Comparison of ENCODE assay signal across 28 mouse cellular contexts in the genomic region with DNA sequence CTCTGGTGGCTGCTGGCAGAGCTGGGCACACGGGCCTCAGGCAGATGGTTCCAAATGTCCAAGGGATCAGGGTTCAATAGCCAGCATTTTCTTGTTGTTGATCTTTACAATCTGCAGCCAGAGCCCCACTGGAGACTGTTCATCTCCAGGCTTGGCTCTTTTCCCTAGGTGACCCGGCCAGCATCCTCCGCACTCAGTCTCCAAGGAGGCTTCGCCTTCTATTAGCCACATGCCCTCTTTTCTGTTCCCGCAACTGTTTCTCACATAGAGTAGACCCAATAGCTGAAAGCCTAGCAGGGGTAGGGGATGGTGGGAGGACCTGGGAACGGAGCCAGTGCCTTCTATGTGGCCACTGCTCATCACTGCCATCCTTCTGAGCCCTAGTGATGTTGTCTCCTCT. TPM values are rescaled to one million over a fixed set of nuclear protein-coding genes. Genes with fewer than 3 reads are reported as not detected.
DNase-seq lines count a peak whose midpoint lies in the region; ATAC-seq and TF ChIP-seq lines count a peak whose summit lies in the region.
"Had no signal": no experiment of that assay in that cellular context is flagged by ENCODE, and none has a peak within 500 bp of the region (broad histone marks: within the 10 kb centered on the region; RNA-seq: fewer than 3 reads in every experiment).

No protein-coding gene starts in this region.

- peak; percentile 44 to 47 for DNase-seq in cerebellum, adult 18-20 months
- no peak for DNase-seq in cerebellum, postnatal 36 days
- peak; percentile 14 for DNase-seq in hindbrain, postnatal 0 days (ENCODE audit: low spot score)
- no peak for DNase-seq in neural tube, embryonic 11.5 days (ENCODE audit: low spot score)
- DNase-seq in neural tube, embryonic 10.5 days (ENCODE audit: extremely low spot score, low spot score) = no peak
- DNase-seq: adrenal gland, postnatal 10 days; adrenal gland, postnatal 36 days; B cell, adult 2 months; gastrocnemius, postnatal 10 days; gastrocnemius, postnatal 36 days; heart, adult 2 months; heart, postnatal 14 days; heart, postnatal 4 days; kidney, adult 11 months had no signal

- no peaks in the 10 kb centered on the region for H3K9me3 ChIP-seq in hindbrain, postnatal 0 days (ENCODE audit: low read length)
- H3K9me3 ChIP-seq in hindbrain, embryonic 16.5 days (ENCODE audit: control insufficient read depth, low read length) = no peaks in the 10 kb centered on the region
- H3K9me3 ChIP-seq in neural tube, embryonic 11.5 days (ENCODE audit: control insufficient read depth, low read length) = no peaks in the 10 kb centered on the region
- H3K9me3 ChIP-seq: forebrain, embryonic 10.5 days; forebrain, embryonic 13.5 days; G1E; heart, embryonic 10.5 days; heart, embryonic 13.5 days; intestine, embryonic 15.5 days had no signal

- WGBS in hindbrain, postnatal 0 days = 49% methylated on average over 6 of the region's 6 CpGs
- WGBS in hindbrain, embryonic 16.5 days = 73% methylated on average over 6 of the region's 6 CpGs
- 88% methylated on average over 6 of the region's 6 CpGs for WGBS in neural tube, embryonic 11.5 days

- H3K4me3 ChIP-seq in hindbrain, postnatal 0 days (ENCODE audit: low read length) = no peak overlapping the region
- no peak overlapping the region for H3K4me3 ChIP-seq in hindbrain, embryonic 16.5 days (ENCODE audit: low read length)
- H3K4me3 ChIP-seq in neural tube, embryonic 11.5 days (ENCODE audit: low read depth, low read length) = no peak overlapping the region
- H3K4me3 ChIP-seq: forebrain, embryonic 10.5 days; forebrain, embryonic 13.5 days; heart, adult 2 months; heart, embryonic 10.5 days; heart, embryonic 13.5 days; intestine, embryonic 15.5 days had no signal

- no peak overlapping the region for H3K27ac ChIP-seq in hindbrain, postnatal 0 days
- no peak overlapping the region for H3K27ac ChIP-seq in hindbrain, embryonic 16.5 days (ENCODE audit: low read depth, low read length)
- H3K27ac ChIP-seq in neural tube, embryonic 11.5 days (ENCODE audit: low read depth, low read length) = no peak overlapping the region
- H3K27ac ChIP-seq: forebrain, embryonic 10.5 days; forebrain, embryonic 13.5 days; heart, adult 2 months; heart, embryonic 10.5 days; heart, embryonic 13.5 days; hindbrain, embryonic 14.5 days; intestine, embryonic 15.5 days had no signal

- no peak for TF ChIP-seq CTCF in hindbrain, postnatal 0 days (IDR thresholded peaks at IDR 0.05; ENCODE audit: low read depth)

- H3K9ac ChIP-seq in hindbrain, postnatal 0 days (replicated peaks; ENCODE audit: low read length) = no peak overlapping the region
- no peak overlapping the region for H3K9ac ChIP-seq in hindbrain, embryonic 16.5 days (ENCODE audit: low read depth, low read length)
- no peak overlapping the region for H3K9ac ChIP-seq in neural tube, embryonic 11.5 days (ENCODE audit: low read length)
- H3K9ac ChIP-seq: forebrain, embryonic 13.5 days; heart, embryonic 13.5 days; hindbrain, embryonic 14.5 days; intestine, embryonic 15.5 days had no signal

- no peak overlapping the region for H3K4me2 ChIP-seq in hindbrain, postnatal 0 days (ENCODE audit: low read depth, low read length)
- no peak overlapping the region for H3K4me2 ChIP-seq in hindbrain, embryonic 16.5 days (ENCODE audit: low read length)
- 0 out of 2 replicates have a peak overlapping the region, but pooled peaks have one; percentile 14 for H3K4me2 ChIP-seq in neural tube, embryonic 11.5 days (ENCODE audit: low read depth)
- H3K4me2 ChIP-seq: forebrain, embryonic 13.5 days; heart, embryonic 13.5 days; hindbrain, embryonic 14.5 days; intestine, embryonic 15.5 days had no signal

- H3K27me3 ChIP-seq in hindbrain, postnatal 0 days (ENCODE audit: insufficient read depth, low read length) = no peaks in the 10 kb centered on the region
- H3K27me3 ChIP-seq in hindbrain, embryonic 16.5 days (replicated peaks; ENCODE audit: control insufficient read depth, insufficient read depth, low read length) = no peaks in the 10 kb centered on the region
- H3K27me3 ChIP-seq in neural tube, embryonic 11.5 days (ENCODE audit: control insufficient read depth, insufficient read depth, low read length) = no peaks in the 10 kb centered on the region
- H3K27me3 ChIP-seq: CH12.LX; intestine, embryonic 15.5 days; Patski had no signal

- H3K4me1 ChIP-seq in hindbrain, postnatal 0 days (ENCODE audit: insufficient read depth, low read length) = no peaks in the 10 kb centered on the region
- H3K4me1 ChIP-seq in hindbrain, embryonic 16.5 days (ENCODE audit: control insufficient read depth, insufficient read depth, low read depth, low read length) = no peaks in the 10 kb centered on the region
- peaks cover 3% of the 10 kb centered on the region; the same call in 1 of the 2 replicates for H3K4me1 ChIP-seq in neural tube, embryonic 11.5 days (ENCODE audit: control insufficient read depth, insufficient read depth, low read length)
- H3K4me1 ChIP-seq: forebrain, embryonic 13.5 days had no signal

- ATAC-seq in hindbrain, postnatal 0 days = no peak
- no peak for ATAC-seq in hindbrain, embryonic 16.5 days
- no peak for ATAC-seq in neural tube, embryonic 11.5 days (ENCODE audit: insufficient read depth, low FRiP score, low TSS enrichment)
- ATAC-seq: forebrain, embryonic 13.5 days; forebrain, embryonic 16.5 days; intestine, embryonic 15.5 days; Patski had no signal

- H3K36me3 ChIP-seq in hindbrain, postnatal 0 days (ENCODE audit: insufficient read depth, low read length) = no peaks in the 10 kb centered on the region
- no peaks in the 10 kb centered on the region for H3K36me3 ChIP-seq in hindbrain, embryonic 16.5 days (ENCODE audit: control insufficient read depth, insufficient read depth, low read length)
- no peaks in the 10 kb centered on the region for H3K36me3 ChIP-seq in neural tube, embryonic 11.5 days (ENCODE audit: control insufficient read depth, insufficient read depth, low read length)
- H3K36me3 ChIP-seq: forebrain, embryonic 10.5 days; G1E; heart, embryonic 10.5 days; heart, embryonic 13.5 days; intestine, embryonic 15.5 days had no signal

RNA-seq across cellular contexts. Expression of a gene that starts 5.0 kb away (rescaled TPM):
- total RNA-seq in hindbrain, postnatal 0 days (2014; rRNA removed) = 0.25 and 0.42 TPM in 2 replicates
- 0.32 and 0.44 TPM in 2 replicates for polyA plus RNA-seq in hindbrain, postnatal 0 days (2015; fragmentation: Nextera tagmentation; extraction: Ambion mirVana)
- polyA plus RNA-seq in hindbrain, embryonic 16.5 days (2015; fragmentation: Nextera tagmentation; extraction: Ambion mirVana) = 0.29 and 0.51 TPM in 2 replicates
- polyA plus RNA-seq in neural tube, embryonic 11.5 days (2014; fragmentation: Nextera tagmentation; extraction: Ambion mirVana) = not detected in 2 replicates
- total RNA-seq: gastrocnemius, postnatal 36 days; granulocyte monocyte progenitor cell, adult 5-6 weeks; heart, adult 2 months; heart, postnatal 14 days; heart, postnatal 4 days had no signal
- polyA plus RNA-seq: forebrain, embryonic 13.5 days; G1E; heart, adult 2 months had no signal

RNA-seq across cellular contexts. Expression of a gene that starts 21.6 kb away (rescaled TPM):
- 0.10 and 0.29 TPM in 2 replicates for total RNA-seq in hindbrain, postnatal 0 days (2014; rRNA removed)
- polyA plus RNA-seq in hindbrain, postnatal 0 days (2015; fragmentation: Nextera tagmentation; extraction: Ambion mirVana) = 0.40 and 0.58 TPM in 2 replicates
- 0.26 and 0.37 TPM in 2 replicates for polyA plus RNA-seq in hindbrain, embryonic 16.5 days (2015; fragmentation: Nextera tagmentation; extraction: Ambion mirVana)
- polyA plus RNA-seq in neural tube, embryonic 11.5 days (2014; fragmentation: Nextera tagmentation; extraction: Ambion mirVana) = not detected in 2 replicates
- total RNA-seq: gastrocnemius, adult 18-20 months; gastrocnemius, postnatal 36 days; granulocyte monocyte progenitor cell, adult 5-6 weeks had no signal
- polyA plus RNA-seq: forebrain, embryonic 10.5 days; forebrain, embryonic 13.5 days; forebrain, embryonic 16.5 days; G1E; heart, embryonic 10.5 days; hindbrain, embryonic 11.5 days had no signal

RNA-seq across cellular contexts. Expression of a gene that starts 45.1 kb away (rescaled TPM):
- 144 and 155 TPM in 2 replicates for total RNA-seq in hindbrain, postnatal 0 days (2014; rRNA removed)
- 144 and 161 TPM in 2 replicates for polyA plus RNA-seq in hindbrain, postnatal 0 days (2015; fragmentation: Nextera tagmentation; extraction: Ambion mirVana)
- polyA plus RNA-seq in hindbrain, embryonic 16.5 days (2015; fragmentation: Nextera tagmentation; extraction: Ambion mirVana) = 161 and 172 TPM in 2 replicates
- 74.6 and 78.1 TPM in 2 replicates for polyA plus RNA-seq in neural tube, embryonic 11.5 days (2014; fragmentation: Nextera tagmentation; extraction: Ambion mirVana)
- total RNA-seq: CH12.LX had no signal

RNA-seq across cellular contexts. Expression of a gene that starts 57.8 kb away (rescaled TPM):
- 3.1 and 6.1 TPM in 2 replicates for total RNA-seq in hindbrain, postnatal 0 days (2014; rRNA removed)
- polyA plus RNA-seq in hindbrain, postnatal 0 days (2015; fragmentation: Nextera tagmentation; extraction: Ambion mirVana) = 10.0 and 10.2 TPM in 2 replicates
- 9.9 and 11.6 TPM in 2 replicates for polyA plus RNA-seq in hindbrain, embryonic 16.5 days (2015; fragmentation: Nextera tagmentation; extraction: Ambion mirVana)
- polyA plus RNA-seq in neural tube, embryonic 11.5 days (2014; fragmentation: Nextera tagmentation; extraction: Ambion mirVana) = 11.8 and 12.8 TPM in 2 replicates
- polyA plus RNA-seq: G1E had no signal

Comparison
In these comparisons a context has a peak if more than half of its experiments do, and no peak if none do; other contexts are left out.
1. DNase-seq: peak in cerebellum, adult 18-20 months (2 of 2) and hindbrain, postnatal 0 days (single experiment); none in cerebellum, postnatal 36 days (0 of 2), neural tube, embryonic 11.5 days (single experiment) and neural tube, embryonic 10.5 days (single experiment).